Mouse (Mus musculus) megakaryocyte, embryonic 14.5 days (primary cell): Measurements from ENCODE around the gene Tnfaip6.

Source experiments
- FLI1 ChIP-seq: IDR thresholded peaks from 2 replicates; pipeline ENCODE4 v1.6.1; 2012; ENCODE audit warnings: low read length, inconsistent platforms, mixed read lengths
- GATA1 ChIP-seq: IDR thresholded peaks from 3 replicates; pipeline ENCODE4 v1.6.1; 2012; ENCODE audit warnings: mixed read lengths, low read length, inconsistent platforms, borderline replicate concordance

DNA sequence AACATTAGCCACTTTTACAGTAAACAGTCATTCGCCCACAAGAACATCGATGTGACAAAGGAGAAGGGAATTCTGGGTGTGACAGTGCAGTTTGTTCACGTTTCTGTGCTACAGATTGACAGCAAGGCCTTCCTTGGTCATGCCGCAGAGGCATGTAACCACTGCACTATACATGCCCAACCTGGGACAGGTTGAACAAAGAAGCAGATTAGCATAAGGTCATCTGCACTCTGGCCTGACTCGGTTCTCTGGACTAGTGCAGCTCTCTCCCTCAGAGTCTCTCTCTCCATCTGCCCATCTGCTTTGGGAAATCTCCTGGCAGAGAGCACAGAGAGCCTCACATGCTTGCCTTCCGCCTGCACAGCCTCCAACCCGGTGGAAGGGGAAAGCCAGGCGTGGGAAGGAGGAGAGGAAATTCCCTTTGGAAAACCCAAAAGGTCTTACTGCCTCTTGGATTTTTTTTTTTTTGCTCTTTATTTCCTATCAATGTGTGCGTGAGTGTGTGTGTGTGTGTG, 24.4 kb upstream of the Tnfaip6 start:
- TF ChIP-seq GATA1 (no peak), FLI1 (no peak)
